Mouse (Mus musculus): Measurements from ENCODE around the gene Rassf2.

Gene Rassf2

GRCm38 (mm10) chr2:131956336-131957256, 73.5 kb downstream of the Rassf2 start:
- in situ Hi-C loops (cut with MboI; ENCODE audit: low sequenced_read_pairs) = no loop called here

- in situ Hi-C loops (cut with MboI; ENCODE audit: low sequenced_read_pairs) = no loop called here
Observed at GRCm38 (mm10) chr2:131955264-131955663, 74.8 kb downstream of the Rassf2 start.

- in situ Hi-C loops (cut with MboI; ENCODE audit: low sequenced_read_pairs) = no loop called here
Observed at GRCm38 (mm10) chr2:131954835-131955234, 75.2 kb downstream of the Rassf2 start.

- in situ Hi-C loops (cut with MboI; ENCODE audit: low sequenced_read_pairs) = no loop called here
Observed at GRCm38 (mm10) chr2:131953711-131954110, 76.3 kb downstream of the Rassf2 start.

- in situ Hi-C loops (cut with MboI; ENCODE audit: low sequenced_read_pairs) = no loop called here
Observed at GRCm38 (mm10) chr2:131952961-131953538, 77.0 kb downstream of the Rassf2 start.

GRCm38 (mm10) chr2:131952456-131952855, 77.6 kb downstream of the Rassf2 start:
- in situ Hi-C loops (cut with MboI; ENCODE audit: low sequenced_read_pairs) = no loop called here

- in situ Hi-C loops (cut with MboI; ENCODE audit: low sequenced_read_pairs) = no loop called here
Observed at GRCm38 (mm10) chr2:131950598-131951095, 79.4 kb downstream of the Rassf2 start, which contains the start of gene Prnd. Gene Prnd, plus strand, starts transcription at chr2:131950861.

DNA sequence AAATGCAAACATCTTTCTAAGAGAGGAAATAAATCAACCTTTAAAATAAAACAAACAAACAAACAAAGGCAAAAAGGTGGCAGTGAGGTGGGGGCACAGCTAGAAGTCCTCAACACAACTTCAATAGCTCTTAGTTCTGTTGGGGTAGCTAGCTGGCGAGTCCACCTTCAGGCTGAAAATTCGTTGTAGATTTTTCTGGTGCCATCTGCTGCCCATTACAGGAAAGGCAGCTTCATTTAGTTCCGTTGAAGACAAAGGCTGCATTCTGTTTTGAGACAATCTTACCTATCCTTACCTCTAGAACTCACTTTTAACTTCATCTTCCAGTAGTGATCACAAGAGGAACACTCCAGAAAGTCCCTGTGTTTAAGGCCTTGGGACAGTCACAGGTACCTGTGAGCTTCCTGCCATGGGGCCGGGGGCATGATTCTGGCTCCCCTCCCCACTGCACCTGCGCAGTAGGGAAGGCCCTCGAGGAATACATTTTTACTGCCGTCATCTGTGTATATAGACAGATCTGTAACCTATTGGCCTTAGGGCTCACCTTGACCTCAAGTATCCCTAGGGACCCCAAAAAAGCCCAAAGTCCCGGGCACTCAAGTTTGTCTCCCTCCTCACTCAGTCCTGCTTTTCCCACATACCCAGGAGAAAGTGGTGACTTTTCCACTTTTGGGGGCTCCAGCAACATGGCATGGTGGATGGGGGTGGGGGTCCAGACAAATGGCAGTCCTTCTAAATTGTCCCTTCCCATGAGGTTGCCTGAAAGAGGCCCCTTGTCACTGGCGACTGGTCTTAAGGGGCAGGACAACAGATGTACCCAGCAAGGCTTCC, 80.1 kb downstream of the Rassf2 start:
- in situ Hi-C loops (cut with MboI; ENCODE audit: low sequenced_read_pairs) = no loop called here

DNA sequence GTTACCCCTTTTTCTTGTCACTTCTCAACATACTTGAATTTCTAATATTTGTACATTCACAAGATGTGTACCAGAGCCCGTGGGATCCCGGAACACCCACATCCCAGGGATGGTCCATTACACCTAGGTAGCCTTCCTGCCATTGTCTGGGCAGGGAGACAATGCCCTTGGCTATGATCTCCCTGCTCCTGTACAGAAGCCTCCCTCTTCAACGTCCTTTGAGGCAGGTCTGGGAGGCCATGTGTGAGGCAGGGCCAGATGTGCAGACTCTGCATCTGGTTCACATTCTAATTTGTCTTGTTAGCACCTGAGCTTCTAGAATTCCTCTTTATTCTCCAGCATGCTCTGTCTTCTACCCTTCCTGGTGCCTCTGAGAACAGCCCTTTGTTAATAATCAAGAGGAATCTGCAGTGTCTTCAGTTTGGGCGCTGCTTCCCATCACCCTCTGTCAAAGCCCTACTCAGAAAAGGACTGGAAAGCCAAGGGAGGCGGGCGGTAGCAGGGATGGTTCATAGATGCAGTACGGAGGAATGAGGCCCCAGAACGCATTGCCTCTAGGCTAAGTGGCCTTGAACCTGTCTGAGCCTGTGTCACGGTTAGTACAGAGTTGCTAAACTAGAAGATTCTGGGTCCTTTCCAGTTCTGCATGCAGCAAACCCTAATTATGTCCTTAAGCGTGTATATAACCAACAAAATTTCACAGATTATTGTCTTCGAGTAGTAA, 81.0 kb downstream of the Rassf2 start:
- in situ Hi-C loops (cut with MboI; ENCODE audit: low sequenced_read_pairs) = no loop called here

- in situ Hi-C loops (cut with MboI; ENCODE audit: low sequenced_read_pairs) = no loop called here
Observed at GRCm38 (mm10) chr2:131948156-131948555, 81.9 kb downstream of the Rassf2 start.

DNA sequence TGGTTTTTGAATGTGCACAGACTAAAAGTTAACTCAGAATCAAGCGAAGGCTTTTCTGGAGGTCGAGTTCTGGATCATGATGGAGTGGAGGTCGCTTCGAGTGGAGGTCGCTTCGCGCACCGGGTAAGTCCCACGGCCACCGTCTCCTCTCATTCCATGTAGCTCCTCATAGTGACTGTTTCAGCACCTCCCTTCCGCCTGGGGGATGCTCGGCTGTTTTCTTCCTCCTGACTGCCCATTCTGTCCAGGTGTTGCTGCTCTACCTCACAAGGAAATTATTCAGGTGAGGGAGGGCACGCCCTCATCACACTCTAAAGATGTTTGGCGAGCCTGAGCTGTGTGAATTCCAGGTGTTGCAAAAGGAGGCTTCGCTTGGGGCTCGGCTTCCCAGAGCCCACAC, 83.7 kb downstream of the Rassf2 start:
- in situ Hi-C loops (cut with MboI; ENCODE audit: low sequenced_read_pairs) = no loop called here

GRCm38 (mm10) chr2:131945765-131946164, 84.3 kb downstream of the Rassf2 start:
- in situ Hi-C loops (cut with MboI; ENCODE audit: low sequenced_read_pairs) = no loop called here

GRCm38 (mm10) chr2:131945225-131945624, 84.8 kb downstream of the Rassf2 start:
- in situ Hi-C loops (cut with MboI; ENCODE audit: low sequenced_read_pairs) = no loop called here

- in situ Hi-C loops (cut with MboI; ENCODE audit: low sequenced_read_pairs) = no loop called here
Observed at GRCm38 (mm10) chr2:131944370-131944769, 85.7 kb downstream of the Rassf2 start.

- in situ Hi-C loops (cut with MboI; ENCODE audit: low sequenced_read_pairs) = no loop called here
Observed at GRCm38 (mm10) chr2:131941501-131941900, 88.6 kb downstream of the Rassf2 start.

- in situ Hi-C loops (cut with MboI; ENCODE audit: low sequenced_read_pairs) = no loop called here
Observed at GRCm38 (mm10) chr2:131940506-131940905, 89.6 kb downstream of the Rassf2 start.

Data from CH12F3 (cell line).